In the genomic region with DNA sequence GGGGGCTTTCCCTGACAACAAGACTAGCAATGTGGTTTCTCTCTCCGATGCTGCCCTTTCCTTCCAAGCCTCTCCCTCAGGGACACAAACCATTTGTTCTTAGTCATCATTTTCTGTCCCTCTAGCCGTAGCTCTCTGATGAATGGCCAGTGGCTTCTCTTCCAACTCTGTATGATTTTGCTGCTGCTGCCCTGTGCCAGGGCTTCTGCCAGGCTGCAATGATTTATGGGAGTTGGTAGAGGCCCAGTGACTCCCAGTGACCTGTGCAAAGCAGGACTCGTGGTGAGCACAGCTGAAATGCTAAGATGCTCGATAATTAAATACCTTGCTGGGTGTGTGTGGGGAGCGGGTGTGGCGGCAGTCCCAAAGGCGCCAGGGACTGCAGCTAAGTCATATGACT, we compare ENCODE assay signal across 12 mouse cellular contexts. TPM values are rescaled to one million over a fixed set of nuclear protein-coding genes. Genes with fewer than 3 reads are reported as not detected.
"Had no signal": no experiment of that assay in that cellular context is flagged by ENCODE, and none has a peak within 500 bp of the region (broad histone marks: within the 10 kb centered on the region; RNA-seq: fewer than 3 reads in every experiment).

No protein-coding gene starts in this region.

- DNase-seq: kidney, adult 8-10 months; kidney, postnatal 25 days; lung, adult 2 months; lung, postnatal 36 days; retina, postnatal 1 day; right cerebral cortex, postnatal 4 days; spleen, adult 18-20 months; thymus, adult 18-20 months; thymus, postnatal 14 days had no signal

- ATAC-seq: lung, postnatal 0 days; midbrain, embryonic 15.5 days had no signal

RNA-seq across cellular contexts. Expression of a gene that starts 26.5 kb away (rescaled TPM):
- total RNA-seq: megakaryocyte progenitor cell, adult 5-6 weeks had no signal
